Mouse (Mus musculus): Measurements from ENCODE around the gene Dok5. TPM values are rescaled to one million over a fixed set of nuclear protein-coding genes. Genes with fewer than 3 reads are reported as not detected.

Gene Dok5
- polyA plus RNA-seq, 1 experiment from 2014 or later = 1.9 TPM

- Histone ChIP-seq H3K36me3 (ENCODE audit: control insufficient read depth, insufficient read depth, low read length) (no peaks in the 10 kb centered on the region), H3K9me3 (ENCODE audit: control insufficient read depth, low read length) (no peaks in the 10 kb centered on the region; the same call in 1 of the 2 replicates), H3K9ac (ENCODE audit: low read depth, low read length) (no peak overlapping the region), H3K4me2 (no peak overlapping the region), H3K4me1 (replicated peaks; ENCODE audit: control insufficient read depth, insufficient read depth, low read length) (no peaks in the 10 kb centered on the region), H3K27ac (ENCODE audit: low read depth, low read length) (no peak overlapping the region), H3K27me3 (replicated peaks; ENCODE audit: control insufficient read depth, insufficient read depth, low read length) (no peaks in the 10 kb centered on the region), H3K4me3 (ENCODE audit: low read depth, low read length) (no peak overlapping the region)
- 81% methylated on average over 3 of the region's 3 CpGs for WGBS
- no peak for ATAC-seq (replicated peaks; ENCODE audit: low FRiP score)
- no peak for DNase-seq (ENCODE audit: low spot score)
These were observed 63.6 kb downstream of the Dok5 start for GRCm38 (mm10) chr2:170795242-170795641.

- Histone ChIP-seq H3K27ac (ENCODE audit: low read depth, low read length) (no peak overlapping the region), H3K9me3 (ENCODE audit: control insufficient read depth, low read length) (no peaks in the 10 kb centered on the region), H3K9ac (ENCODE audit: low read depth, low read length) (no peak overlapping the region), H3K36me3 (ENCODE audit: control insufficient read depth, insufficient read depth, low read length) (no peaks in the 10 kb centered on the region), H3K4me3 (ENCODE audit: low read depth, low read length) (no peak overlapping the region), H3K4me2 (no peak overlapping the region), H3K4me1 (replicated peaks; ENCODE audit: control insufficient read depth, insufficient read depth, low read length) (no peaks in the 10 kb centered on the region), H3K27me3 (replicated peaks; ENCODE audit: control insufficient read depth, insufficient read depth, low read length) (no peaks in the 10 kb centered on the region)
- WGBS = 69% methylated on average over 6 of the region's 6 CpGs
- ATAC-seq (replicated peaks; ENCODE audit: low FRiP score) (no peak), DNase-seq (ENCODE audit: low spot score) (no peak)
These were observed 71.4 kb downstream of the Dok5 start for GRCm38 (mm10) chr2:170802984-170803383.

- WGBS = 77% methylated on average over 12 of the region's 12 CpGs
These were observed 76.1 kb downstream of the Dok5 start for GRCm38 (mm10) chr2:170807555-170808258.

GRCm38 (mm10) chr2:170808259-170808789 lies 76.7 kb downstream of the Dok5 start:
- Histone ChIP-seq H3K27ac (ENCODE audit: low read depth, low read length) (no peak overlapping the region), H3K36me3 (ENCODE audit: control insufficient read depth, insufficient read depth, low read length) (no peaks in the 10 kb centered on the region), H3K9me3 (ENCODE audit: control insufficient read depth, low read length) (no peaks in the 10 kb centered on the region), H3K27me3 (replicated peaks; ENCODE audit: control insufficient read depth, insufficient read depth, low read length) (no peaks in the 10 kb centered on the region), H3K4me3 (ENCODE audit: low read depth, low read length) (no peak overlapping the region), H3K9ac (ENCODE audit: low read depth, low read length) (no peak overlapping the region), H3K4me2 (no peak overlapping the region), H3K4me1 (replicated peaks; ENCODE audit: control insufficient read depth, insufficient read depth, low read length) (no peaks in the 10 kb centered on the region)
- ATAC-seq (replicated peaks; ENCODE audit: low FRiP score) = no peak
- no peak for DNase-seq (ENCODE audit: low spot score)
- WGBS = 72% methylated on average over 10 of the region's 10 CpGs

More at GRCm38 (mm10) chr2:170807555-170808258, 76.1 kb downstream of the Dok5 start:
- Histone ChIP-seq H3K27me3 (replicated peaks; ENCODE audit: control insufficient read depth, insufficient read depth, low read length) (no peaks in the 10 kb centered on the region), H3K9me3 (ENCODE audit: control insufficient read depth, low read length) (no peaks in the 10 kb centered on the region), H3K4me3 (ENCODE audit: low read depth, low read length) (no peak overlapping the region), H3K9ac (ENCODE audit: low read depth, low read length) (no peak overlapping the region), H3K4me2 (no peak overlapping the region), H3K4me1 (replicated peaks; ENCODE audit: control insufficient read depth, insufficient read depth, low read length) (no peaks in the 10 kb centered on the region), H3K36me3 (ENCODE audit: control insufficient read depth, insufficient read depth, low read length) (no peaks in the 10 kb centered on the region), H3K27ac (ENCODE audit: low read depth, low read length) (no peak overlapping the region)
- no peak for ATAC-seq (replicated peaks; ENCODE audit: low FRiP score)
- DNase-seq (ENCODE audit: low spot score) = no peak

- Histone ChIP-seq H3K9ac (ENCODE audit: low read depth, low read length) (no peak overlapping the region), H3K27ac (ENCODE audit: low read depth, low read length) (no peak overlapping the region), H3K36me3 (ENCODE audit: control insufficient read depth, insufficient read depth, low read length) (no peaks in the 10 kb centered on the region), H3K4me1 (replicated peaks; ENCODE audit: control insufficient read depth, insufficient read depth, low read length) (no peaks in the 10 kb centered on the region), H3K27me3 (replicated peaks; ENCODE audit: control insufficient read depth, insufficient read depth, low read length) (no peaks in the 10 kb centered on the region), H3K4me3 (ENCODE audit: low read depth, low read length) (no peak overlapping the region), H3K4me2 (no peak overlapping the region), H3K9me3 (ENCODE audit: control insufficient read depth, low read length) (no peaks in the 10 kb centered on the region)
- DNase-seq (ENCODE audit: low spot score) (no peak), ATAC-seq (replicated peaks; ENCODE audit: low FRiP score) (no peak)
- WGBS = 58% methylated on average over 9 of the region's 9 CpGs
These were observed 79.7 kb downstream of the Dok5 start for GRCm38 (mm10) chr2:170811356-170811755.

GRCm38 (mm10) chr2:170816302-170816701 lies 84.7 kb downstream of the Dok5 start:
- 52% methylated on average over 8 of the region's 8 CpGs for WGBS
- no peak for DNase-seq (ENCODE audit: low spot score)
- H3K4me1 ChIP-seq (replicated peaks; ENCODE audit: control insufficient read depth, insufficient read depth, low read length) = no peaks in the 10 kb centered on the region
- H3K27ac ChIP-seq (ENCODE audit: low read depth, low read length) = no peak overlapping the region
- peaks cover 5% of the 10 kb centered on the region for H3K9me3 ChIP-seq (ENCODE audit: control insufficient read depth, low read length)
- no peak overlapping the region for H3K4me3 ChIP-seq (ENCODE audit: low read depth, low read length)
- no peak overlapping the region for H3K9ac ChIP-seq (ENCODE audit: low read depth, low read length)
- ATAC-seq (replicated peaks; ENCODE audit: low FRiP score) = no peak
- H3K27me3 ChIP-seq (replicated peaks; ENCODE audit: control insufficient read depth, insufficient read depth, low read length) = no peaks in the 10 kb centered on the region
- no peaks in the 10 kb centered on the region for H3K36me3 ChIP-seq (ENCODE audit: control insufficient read depth, insufficient read depth, low read length)
- no peak overlapping the region for H3K4me2 ChIP-seq

- H3K4me2 ChIP-seq = no peak overlapping the region
- H3K9ac ChIP-seq (ENCODE audit: low read depth, low read length) = no peak overlapping the region
- H3K27me3 ChIP-seq (replicated peaks; ENCODE audit: control insufficient read depth, insufficient read depth, low read length) = no peaks in the 10 kb centered on the region
- no peak for DNase-seq (ENCODE audit: low spot score)
- H3K4me3 ChIP-seq (ENCODE audit: low read depth, low read length) = no peak overlapping the region
- H3K4me1 ChIP-seq (replicated peaks; ENCODE audit: control insufficient read depth, insufficient read depth, low read length) = no peaks in the 10 kb centered on the region
- no peak for ATAC-seq (replicated peaks; ENCODE audit: low FRiP score)
- H3K27ac ChIP-seq (ENCODE audit: low read depth, low read length) = no peak overlapping the region
- H3K36me3 ChIP-seq (ENCODE audit: control insufficient read depth, insufficient read depth, low read length) = no peaks in the 10 kb centered on the region
- H3K9me3 ChIP-seq (ENCODE audit: control insufficient read depth, low read length) = peaks cover 5% of the 10 kb centered on the region
- 69% methylated on average over 4 of the region's 4 CpGs for whole genome bisulfite sequencing
These were observed 85.6 kb downstream of the Dok5 start for GRCm38 (mm10) chr2:170817112-170817703.

DNA sequence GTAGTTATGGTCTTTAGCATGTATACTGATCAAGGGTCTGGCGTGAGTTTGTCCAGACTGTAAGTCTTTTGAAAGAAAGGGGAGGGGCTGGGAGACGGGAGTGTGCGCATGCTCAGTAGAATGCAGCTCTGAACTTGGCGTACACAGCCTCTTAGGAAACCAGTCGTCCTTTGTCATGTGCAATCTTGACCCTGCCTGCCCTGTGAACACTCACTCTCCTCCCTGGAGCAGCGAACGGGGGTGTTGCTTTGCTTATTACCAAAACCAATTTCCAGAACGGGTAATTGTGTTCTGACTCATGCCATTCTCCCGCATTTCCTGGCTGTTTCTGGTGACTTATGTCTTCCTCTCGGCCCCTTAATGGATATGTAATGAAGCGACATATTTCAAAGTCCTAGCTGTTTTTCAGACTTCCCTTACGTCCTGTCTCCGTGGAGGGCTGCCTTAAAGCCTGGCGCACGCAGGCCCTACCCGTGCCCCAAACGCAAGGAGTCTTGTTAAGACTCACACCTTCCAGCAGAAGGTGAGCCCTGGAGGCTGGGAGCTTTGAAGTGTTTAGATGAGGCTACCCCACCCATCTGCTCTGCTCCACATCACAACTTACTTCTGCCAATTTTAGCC lies 95.3 kb downstream of the Dok5 start:
- Histone ChIP-seq H3K4me2 (no peak overlapping the region), H3K27me3 (replicated peaks; ENCODE audit: control insufficient read depth, insufficient read depth, low read length) (no peaks in the 10 kb centered on the region), H3K4me3 (ENCODE audit: low read depth, low read length) (no peak overlapping the region), H3K4me1 (replicated peaks; ENCODE audit: control insufficient read depth, insufficient read depth, low read length) (no peaks in the 10 kb centered on the region), H3K27ac (ENCODE audit: low read depth, low read length) (no peak overlapping the region), H3K9me3 (ENCODE audit: control insufficient read depth, low read length) (no peaks in the 10 kb centered on the region), H3K36me3 (ENCODE audit: control insufficient read depth, insufficient read depth, low read length) (no peaks in the 10 kb centered on the region), H3K9ac (ENCODE audit: low read depth, low read length) (no peak overlapping the region)
- 62% methylated on average over 17 of the region's 17 CpGs for WGBS
- DNase-seq (ENCODE audit: low spot score) (no peak), ATAC-seq (replicated peaks; ENCODE audit: low FRiP score) (no peak)

Measured in liver, embryonic 11.5 days (tissue).